Mouse (Mus musculus) ES-E14 (cell line): ENCODE data around the gene Gm10153.
"Not testable (repeated sequence)": the region's sequence is repeated elsewhere in the genome, so short reads cannot be mapped to it uniquely, and the experiment has no call there.

Experiments
- CHD2 ChIP-seq: IDR thresholded peaks from 2 replicates; pipeline ENCODE4 v1.6.1; 2014; ENCODE audit warnings: mild to moderate bottlenecking, low read depth, low read length, inconsistent platforms
- HCFC1 ChIP-seq: IDR thresholded peaks from 2 replicates; pipeline ENCODE4 v1.6.1; 2012; ENCODE audit warnings: low read length, inconsistent platforms, borderline replicate concordance; ENCODE audit not compliant: insufficient read depth
- ZC3H11A ChIP-seq: IDR thresholded peaks from 2 replicates; pipeline ENCODE4 v1.6.1; 2012; ENCODE audit warnings: low read depth, mild to moderate bottlenecking, inconsistent platforms, low read length, borderline replicate concordance
- ZNF384 ChIP-seq: IDR thresholded peaks from 2 replicates; pipeline ENCODE4 v1.6.1; 2012; ENCODE audit warnings: low read depth, low read length, inconsistent platforms

DNA sequence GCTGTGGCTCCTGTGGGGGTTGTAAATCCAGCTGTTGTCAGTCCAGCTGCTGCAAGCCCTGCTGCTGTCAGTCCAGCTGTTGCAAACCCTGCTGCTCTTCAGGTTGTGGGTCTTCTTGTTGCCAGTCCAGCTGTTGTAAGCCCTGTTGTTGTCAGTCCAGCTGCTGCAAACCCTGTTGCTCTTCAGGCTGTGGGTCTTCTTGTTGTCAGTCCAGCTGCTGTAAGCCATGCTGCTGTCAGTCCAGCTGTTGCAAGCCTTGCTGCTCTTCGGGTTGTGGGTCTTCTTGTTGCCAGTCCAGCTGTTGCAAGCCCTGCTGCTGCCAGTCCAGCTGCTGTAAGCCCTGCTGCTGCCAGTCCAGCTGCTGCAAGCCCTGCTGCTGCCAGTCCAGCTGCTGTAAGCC, 21.9 kb upstream of the Gm10153 start:
- not testable (repeated sequence) for TF ChIP-seq CHD2, HCFC1, ZNF384, ZC3H11A
